Mouse (Mus musculus) heart, adult 18-20 months (tissue): ENCODE data around the gene Lrrc4c. TPM values are rescaled to one million over a fixed set of nuclear protein-coding genes. Genes with fewer than 3 reads are reported as not detected.

Source experiments
- DNase-seq, 2 experiments: peaks; one replicate each; pipeline ENCODE4 v3.0.0; 2021 to 2022; ENCODE audit warnings: mixed read lengths in 1 of 2
- long read RNA-seq, 2 experiments: library from polyadenylated mRNA; stranded (forward); transcript quantifications; one replicate each; pipeline ENCODE4 v2.0.0; 2021
- total RNA-seq, 2 experiments: library from RNA; stranded (reverse); gene quantifications; 2 replicates each; pipeline ENCODE4 v1.2.3; 2021

Lrrc4c gene
- under 1 TPM; 0.12 to 0.28 TPM for total RNA-seq
- long read RNA-seq, experiment 1, result 0 reads
- long read RNA-seq, experiment 2, result 0 reads

DNA sequence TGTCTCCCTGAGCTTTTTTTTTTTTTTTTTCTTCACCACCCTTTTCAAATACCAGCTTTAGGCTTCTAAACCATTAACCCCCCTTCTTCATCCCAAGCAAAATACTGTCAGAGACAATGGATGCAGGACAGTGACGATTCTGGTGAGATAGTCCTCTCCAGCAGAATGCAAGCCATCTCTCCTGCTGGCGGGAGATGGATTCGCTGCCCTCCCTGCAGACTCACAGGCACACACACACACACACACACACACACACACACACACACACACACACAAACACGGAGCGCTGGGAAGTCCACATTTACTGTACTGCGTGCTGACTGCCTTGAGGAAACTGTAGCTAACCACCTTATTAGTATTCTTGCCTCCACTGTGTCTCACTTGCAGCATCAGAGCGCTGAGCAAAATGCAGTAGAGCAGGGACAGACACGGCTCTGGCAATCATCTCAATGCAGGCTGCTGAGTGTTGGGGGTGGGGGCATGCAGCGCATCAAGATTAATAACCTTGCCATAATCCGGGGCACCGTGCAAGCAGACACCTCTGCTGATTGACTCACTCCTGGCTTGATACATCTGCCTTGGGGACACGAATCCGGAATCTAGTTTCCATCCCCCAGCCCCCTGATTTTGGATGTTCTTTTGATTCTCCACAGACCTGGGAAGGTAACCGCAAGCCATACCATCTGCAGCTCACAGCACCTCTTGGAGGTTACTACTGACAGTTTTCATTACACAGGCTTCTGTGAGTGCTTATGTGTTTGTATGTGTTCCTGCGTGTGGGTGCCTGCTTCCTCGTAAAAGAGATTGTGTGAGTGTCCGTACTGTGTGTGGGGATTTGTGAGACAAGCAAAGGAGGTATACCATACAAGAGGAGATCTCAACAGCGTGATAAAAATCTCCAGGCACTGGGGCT lies at the start of gene Lrrc4c:
TSS of gene Lrrc4c (plus strand) at position 783 of the 913 bp plus-strand sequence.
- DNase-seq, result no peak

DNA sequence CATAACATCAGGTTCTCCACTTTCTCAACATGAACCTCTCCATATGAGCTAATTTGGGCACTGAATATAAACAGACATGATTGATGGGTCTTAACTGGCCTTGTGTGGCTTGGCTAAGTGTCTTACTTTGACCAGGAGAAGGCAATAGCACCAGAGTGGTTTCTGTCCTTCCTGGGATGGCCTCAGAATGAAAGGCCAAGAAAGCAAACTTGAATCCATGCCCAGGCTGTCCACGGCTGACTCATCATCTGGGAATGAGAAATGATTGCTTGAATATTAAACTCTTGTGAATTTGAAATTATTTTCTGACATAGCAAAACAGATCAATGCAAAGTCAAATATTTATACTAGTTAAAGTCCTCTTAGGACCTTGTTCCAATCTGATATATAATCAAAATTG lies 42.9 kb upstream of the Lrrc4c start:
- DNase-seq, result no peak

DNA sequence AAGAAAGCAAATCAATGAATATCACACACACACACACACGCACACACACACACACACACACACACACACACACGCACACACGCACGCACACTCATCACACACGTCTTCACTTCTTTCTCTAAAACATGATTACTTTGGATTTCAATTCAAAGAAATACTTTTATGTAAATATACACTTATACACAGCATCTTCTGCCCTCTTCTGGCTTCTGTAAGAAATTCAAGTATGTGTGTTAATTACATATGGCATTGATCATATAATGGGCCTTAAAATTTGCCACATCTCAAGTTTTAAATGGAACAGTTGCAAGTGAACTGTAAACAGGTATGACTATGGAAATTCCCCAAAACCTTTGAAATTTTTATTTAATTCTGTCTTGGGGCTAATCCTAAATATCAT lies 35.0 kb upstream of the Lrrc4c start:
- no peak for DNase-seq

DNA sequence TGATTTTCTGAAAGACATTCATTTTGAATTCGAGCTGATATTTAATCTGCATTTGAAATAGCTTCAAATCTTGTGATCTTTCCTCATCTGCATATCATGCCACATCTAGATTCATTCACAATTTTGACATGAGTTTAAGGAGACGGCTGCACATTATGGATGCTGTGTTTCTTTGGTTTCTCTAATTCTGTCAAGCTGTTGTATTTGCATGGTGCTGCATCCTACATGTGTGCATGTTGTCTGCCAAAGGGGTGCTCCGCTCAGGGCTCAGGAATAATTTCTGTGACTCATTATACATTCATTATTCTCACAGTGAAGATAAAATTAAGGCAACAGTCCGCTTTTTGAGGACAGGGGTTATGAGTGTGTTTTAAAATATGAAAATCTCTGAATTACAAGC lies 30.5 kb upstream of the Lrrc4c start:
- DNase-seq, result no peak

DNA sequence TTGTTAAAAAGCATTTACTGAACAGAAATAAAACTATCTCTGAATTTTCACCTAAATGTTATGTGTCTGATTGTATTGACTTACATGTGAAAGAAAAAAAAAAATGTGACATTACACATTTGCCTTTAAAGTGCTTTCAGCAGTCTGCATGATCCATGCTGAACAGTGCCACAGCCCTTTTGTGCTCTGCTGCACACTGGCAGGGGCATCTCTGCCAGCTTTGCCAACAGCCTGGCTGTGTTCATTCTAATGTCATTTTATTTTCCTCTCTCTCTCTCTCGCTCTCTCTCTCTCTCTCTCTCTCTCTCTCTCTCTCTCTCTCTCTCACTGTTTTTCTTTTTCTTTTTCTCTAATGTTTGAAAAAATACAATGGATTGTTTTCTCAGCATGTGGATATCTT lies 27.4 kb upstream of the Lrrc4c start:
- no peak for DNase-seq

DNA sequence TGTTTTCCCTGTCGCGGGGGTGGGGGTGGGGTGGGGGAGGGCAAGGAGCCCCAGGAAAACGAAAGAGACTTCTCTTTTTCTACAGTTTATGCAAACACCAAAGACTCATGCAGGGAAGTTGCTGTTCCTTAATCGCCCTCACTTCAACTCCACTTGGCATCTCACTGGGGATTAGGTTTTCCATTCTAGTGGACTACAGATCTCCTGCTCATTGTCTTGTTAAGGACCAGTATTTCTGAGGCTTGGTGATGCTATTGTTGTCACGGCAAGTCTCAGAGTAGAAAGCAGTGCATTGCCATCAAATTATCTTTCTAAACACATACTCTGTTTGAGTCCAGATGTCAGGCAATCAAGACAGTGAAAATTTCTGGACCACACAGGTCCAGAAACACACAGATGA lies 2.9 kb upstream of the Lrrc4c start:
- no peak for DNase-seq

DNA sequence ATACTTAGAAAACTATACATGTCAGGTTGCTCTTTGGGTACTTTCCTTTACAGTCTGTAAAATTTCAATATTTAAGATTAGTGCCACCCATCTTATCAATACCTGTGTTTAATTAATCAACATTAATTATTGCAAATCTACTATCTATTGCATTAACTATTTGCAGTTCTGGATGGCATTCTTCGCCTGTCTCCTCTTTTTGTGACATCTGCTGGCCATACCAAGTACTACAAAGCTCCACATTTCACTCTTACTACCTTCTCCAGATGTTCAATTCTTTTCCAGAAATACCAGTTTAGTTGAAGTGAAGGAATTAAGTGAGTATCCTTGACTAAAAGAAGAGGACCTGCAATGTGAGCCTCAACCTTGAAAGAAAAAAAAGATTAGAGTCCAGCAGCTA lies 1.4 kb upstream of the Lrrc4c start:
- no peak for DNase-seq

DNA sequence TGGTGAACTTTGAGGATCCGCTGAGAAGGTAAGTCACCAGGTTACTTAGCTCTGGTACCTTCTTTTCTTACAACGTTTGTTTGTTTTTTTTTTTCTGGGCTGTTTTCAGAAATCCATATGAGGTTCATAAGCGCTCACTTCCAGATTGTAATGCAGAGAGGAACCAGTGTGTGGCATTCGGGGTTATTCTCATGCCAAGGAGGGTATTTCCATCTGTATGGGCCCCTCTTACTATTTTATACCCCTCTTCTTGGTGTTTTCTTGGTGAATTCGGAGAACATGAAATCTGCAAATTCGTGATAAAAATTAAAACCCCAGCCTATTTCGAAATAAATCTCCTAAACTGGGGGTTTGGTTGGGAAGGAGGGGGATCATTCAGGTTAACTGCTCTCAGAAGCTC lies 587 bp downstream of the Lrrc4c start:
- DNase-seq, result no peak

DNA sequence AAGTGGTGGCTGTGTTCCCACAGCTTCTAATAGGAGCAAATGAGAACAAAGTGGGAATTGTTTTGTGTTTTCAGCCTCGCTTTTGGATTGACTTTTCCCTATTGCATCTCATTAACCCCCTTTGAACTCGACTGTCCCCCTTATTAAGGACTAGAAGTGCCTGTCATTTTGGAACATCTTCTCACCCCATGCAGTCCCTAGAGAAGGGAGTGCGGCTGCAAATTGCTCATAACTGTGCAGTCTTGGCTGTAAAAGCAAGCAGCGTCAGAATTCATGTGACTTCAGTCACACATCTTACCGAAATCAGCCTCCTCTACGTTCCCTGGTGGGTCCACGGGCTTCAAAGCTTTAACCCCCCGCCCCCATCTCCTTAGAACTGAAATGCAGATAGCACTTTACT lies 1.2 kb downstream of the Lrrc4c start:
- no peak for DNase-seq

DNA sequence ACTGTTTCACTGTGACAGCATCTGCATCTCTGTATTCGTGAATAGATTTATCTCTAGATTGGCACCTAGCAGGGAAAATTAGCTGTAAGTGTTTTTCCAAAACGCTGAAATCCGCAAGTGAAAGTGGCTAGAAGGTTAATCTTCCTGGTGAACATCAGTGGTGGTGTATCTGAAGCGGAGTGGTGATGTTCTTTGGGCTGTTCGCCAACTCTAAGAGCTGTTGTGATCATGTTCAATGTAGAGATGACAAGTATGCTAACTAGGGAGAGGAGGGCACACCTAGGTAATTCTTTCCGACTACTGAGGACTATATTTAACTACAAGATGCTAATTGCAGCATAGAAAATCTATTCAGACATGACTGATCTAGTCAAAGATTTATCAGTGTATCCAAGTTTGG lies 1.7 kb downstream of the Lrrc4c start:
- no peak for DNase-seq

DNA sequence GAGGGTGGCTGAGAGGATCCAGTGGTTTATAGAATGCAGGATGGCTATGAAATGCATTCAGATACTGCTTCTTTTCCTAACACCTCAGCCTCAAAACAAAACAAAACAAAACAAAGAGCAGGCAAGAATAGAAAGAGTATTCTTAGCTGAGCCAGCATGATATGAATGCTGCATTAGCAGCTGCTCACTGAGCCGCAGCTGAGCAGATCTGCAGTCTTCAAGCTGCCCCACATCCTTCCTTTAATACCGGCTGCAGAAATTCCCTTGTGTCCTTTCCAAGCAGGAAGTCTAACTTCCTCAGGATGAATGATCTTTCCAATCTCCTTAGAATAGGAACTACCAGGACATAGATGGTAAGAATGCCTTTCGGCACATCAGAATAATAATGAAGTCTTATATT lies 16.7 kb downstream of the Lrrc4c start:
- no peak for DNase-seq

DNA sequence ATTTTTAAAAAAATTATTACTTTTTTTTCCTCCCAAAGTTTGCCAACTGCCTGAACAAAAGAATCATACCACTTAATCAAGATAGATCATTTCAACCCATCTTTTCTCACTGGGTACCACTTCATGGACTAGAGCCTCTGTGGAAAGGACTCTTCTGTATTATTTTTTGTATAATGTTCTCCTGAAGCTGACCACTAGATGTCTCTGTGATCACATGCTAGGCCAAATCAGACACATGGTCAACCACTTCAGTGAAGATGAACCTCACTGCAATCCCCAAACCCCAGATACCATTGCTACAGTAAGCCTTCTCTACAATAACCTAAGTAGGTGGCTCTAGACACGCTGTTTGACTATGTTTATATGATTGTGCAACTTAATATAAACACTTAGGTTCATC lies 19.4 kb downstream of the Lrrc4c start:
- no peak for DNase-seq

DNA sequence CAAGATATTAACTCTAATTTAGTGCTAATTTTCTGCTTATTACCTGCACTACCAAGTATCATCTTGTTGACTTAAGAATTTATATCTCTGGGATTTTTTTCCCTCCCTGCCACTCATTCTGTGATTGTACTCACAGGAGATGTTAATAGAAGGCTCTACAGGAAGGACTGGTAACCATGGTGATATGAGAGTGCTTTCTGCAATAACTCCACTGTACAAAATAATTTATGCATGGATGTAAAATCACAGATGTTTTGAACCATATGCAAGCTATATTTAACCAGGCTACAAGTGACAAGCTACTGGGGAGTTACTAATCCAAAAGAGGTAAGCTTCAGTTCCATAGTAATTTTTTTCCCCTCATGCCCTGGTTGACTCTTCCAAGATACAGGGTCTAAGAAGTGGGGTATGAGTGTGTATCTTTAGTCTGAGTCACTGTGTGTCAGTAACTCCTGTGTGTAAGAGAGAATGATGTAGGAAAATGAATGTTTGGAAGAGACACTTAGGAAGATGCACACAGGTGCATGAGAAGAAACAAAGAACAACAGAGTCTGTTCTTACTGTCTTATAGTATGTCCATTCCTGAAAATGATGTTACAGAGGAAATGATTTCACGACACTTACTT lies 83.3 kb downstream of the Lrrc4c start:
- DNase-seq, result no peak

DNA sequence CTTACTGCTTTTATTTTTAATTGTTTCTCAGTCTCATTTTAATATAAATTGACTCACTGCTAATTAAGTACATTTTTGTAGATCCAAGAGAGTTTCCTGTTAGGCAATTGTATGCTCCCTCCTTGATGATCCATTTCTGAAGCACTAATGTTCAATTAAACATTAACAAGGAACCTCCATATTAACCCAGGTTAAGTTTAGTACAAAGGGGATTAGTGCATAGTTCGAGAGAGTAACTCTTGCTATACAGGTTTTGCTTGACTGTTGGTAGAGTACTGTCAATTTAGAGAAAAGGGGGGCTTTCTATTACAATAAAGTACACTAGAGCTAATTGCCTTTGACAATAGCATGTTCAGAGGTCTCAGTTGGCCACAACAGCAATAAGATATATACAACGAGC lies 84.5 kb downstream of the Lrrc4c start:
- no peak for DNase-seq

DNA sequence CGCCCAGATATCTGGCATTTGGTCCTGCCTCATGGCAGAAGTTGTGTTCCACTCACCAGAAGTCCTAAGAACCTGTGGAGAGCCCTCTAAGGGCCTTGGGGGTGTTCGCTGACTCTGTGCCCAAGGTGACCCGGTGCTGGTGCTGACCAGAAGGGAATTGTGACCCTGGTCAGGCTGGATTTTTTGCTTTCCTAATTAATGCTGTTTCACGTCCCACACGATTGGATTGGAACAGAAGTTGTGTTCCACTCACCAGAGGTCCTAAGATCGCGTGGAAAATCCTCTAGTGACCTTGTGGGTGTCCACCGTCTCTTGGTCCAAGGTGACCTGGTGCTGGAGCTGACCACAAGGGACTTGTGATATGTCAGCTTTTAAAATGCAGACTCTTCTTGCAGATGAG lies 88.9 kb downstream of the Lrrc4c start:
- no peak for DNase-seq

DNA sequence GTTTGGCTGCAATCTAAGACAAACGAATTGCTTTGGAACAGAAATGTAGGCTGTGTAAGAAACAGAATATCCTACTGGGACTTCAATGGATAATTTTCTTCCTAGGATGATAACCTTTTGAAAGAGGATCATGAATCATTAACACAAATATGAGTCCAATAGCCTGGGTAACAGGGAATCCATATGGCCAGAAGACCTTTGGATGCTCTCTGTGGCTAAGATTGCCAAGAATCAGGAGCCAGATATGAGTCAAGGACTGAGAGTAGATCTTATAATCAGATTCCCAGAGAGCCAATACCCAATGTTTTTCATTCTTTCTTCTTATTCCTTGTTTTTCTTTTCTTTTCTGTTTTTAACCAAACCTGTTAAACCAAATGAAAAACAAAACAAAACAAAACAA lies 93.2 kb downstream of the Lrrc4c start:
- no peak for DNase-seq

DNA sequence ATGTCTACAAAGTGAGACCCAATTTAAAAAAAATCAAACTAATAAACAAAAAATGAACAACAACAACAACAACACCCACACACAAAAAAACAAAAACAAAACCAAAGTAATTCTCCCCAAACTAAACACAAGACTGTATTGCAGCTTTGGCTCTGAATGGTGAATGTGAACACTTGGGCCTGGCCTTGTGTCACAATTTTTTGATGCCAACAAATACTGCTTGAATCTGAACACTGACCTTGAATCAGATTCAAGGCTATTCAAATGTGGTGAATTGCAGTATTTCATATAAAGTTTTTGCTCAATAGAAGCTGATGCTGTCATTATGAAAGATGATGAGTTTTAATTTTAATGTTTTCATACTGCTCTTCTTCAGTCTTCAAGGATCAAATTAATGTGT lies 143.6 kb downstream of the Lrrc4c start:
- DNase-seq, result no peak

DNA sequence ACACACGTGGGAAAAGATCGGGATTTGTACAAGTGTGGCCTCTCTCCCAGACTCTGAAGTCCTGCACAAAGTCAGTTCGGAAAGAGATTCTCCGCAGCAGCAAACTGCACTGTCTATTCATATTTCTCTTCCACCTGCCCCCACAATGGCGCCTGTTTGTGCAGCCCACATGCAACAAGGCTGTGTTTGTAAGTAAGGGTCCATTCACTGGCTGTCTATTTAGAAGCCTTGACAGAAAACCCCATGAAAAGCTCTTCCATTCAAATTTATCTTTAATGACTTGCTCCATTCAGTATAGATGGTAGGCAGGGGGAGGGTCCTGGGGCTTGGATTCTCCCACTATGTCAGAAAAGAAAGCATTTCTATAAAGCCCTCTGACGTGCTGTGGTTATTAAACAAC lies 157.7 kb downstream of the Lrrc4c start:
- DNase-seq, result no peak

DNA sequence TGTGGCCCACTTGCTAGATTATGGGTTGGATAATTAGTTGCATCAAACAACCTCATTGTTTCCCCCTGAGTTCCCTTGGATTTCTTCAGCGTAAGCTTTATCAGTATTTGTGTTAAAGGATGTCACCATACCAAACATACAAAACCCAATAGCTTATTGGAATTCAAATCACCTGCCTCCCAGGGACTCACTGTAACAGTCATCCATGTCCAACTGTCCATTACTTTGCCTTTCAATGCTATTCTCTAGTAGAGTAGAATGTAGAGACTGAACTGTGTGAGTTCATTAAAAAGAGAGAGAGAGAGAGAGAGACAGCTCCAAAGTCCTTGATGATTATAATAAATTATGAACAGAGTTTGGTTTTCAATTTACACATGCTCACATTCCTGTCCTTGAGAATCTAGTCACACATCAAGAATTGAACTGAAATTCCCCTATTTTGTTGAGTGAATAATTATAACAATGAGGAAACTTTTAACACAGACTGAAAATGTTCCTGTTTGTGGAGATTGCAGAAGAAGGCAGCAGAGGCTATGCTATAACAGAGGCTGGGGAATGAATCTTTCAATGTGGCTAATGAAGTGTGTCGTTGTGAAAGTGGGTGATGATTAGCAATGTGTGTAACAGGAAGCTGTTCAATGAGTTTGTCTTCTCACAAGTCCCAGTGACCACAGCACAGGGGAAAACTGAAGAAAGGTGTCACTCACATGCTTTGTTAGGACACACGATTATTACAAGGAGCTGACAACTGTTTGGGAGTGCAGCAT lies 181.3 kb downstream of the Lrrc4c start:
- no peak for DNase-seq

DNA sequence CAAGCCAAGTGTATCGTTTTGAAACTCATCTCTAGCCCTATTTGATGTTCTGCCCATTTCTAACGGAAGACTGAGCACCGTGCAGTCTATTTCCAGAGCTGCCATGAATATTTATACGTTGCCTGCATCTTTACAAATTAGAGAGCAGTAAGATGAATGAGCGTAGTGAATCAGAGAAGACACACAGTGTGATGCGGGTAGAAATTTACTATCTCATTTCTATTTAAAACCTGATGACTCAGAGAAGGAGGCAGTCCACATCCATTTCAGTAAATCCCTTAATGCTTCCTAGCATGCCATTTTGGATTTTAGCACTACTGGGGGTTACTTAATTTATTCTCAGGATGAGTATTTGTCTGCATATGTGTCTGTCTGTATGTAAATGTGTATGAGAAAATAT lies 186.2 kb downstream of the Lrrc4c start:
- no peak for DNase-seq

DNA sequence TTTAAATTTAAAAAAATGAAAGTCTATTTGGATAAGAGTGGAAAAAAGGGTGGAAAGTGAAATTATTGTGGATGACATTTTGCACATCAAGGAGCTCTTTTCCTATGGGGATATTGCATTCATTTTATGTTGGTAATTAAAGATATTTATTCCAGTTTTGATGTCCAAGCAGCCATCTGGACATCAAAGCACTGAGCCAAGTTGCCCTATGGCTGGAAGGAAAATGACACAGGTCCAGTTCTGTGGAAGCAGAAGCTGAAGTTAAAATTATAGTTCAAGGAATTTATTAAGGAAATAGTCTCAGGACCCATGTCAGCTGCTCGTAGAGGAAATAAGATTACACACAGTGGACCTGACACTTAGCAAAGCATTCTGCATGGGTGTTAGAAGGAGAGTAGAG lies 187.7 kb downstream of the Lrrc4c start:
- no peak for DNase-seq

DNA sequence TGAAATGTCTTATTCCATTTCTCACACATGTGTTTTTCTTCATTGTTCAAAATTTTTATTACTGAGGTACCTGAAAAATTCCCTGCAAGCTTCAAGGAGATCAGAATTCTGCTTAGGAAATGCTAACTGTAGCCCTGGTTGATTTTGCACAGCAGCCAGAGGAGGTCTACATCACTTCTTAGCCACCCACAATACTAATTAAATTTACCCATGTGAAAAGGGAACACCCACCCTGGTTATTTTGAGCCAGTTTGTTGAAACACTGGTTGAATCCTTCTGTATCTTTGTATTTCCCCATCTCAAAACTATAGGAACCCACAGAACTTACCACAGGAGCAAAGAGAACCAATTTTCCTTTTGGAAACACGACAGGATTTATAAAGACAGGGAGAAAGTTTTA lies 191.0 kb downstream of the Lrrc4c start:
- no peak for DNase-seq

DNA sequence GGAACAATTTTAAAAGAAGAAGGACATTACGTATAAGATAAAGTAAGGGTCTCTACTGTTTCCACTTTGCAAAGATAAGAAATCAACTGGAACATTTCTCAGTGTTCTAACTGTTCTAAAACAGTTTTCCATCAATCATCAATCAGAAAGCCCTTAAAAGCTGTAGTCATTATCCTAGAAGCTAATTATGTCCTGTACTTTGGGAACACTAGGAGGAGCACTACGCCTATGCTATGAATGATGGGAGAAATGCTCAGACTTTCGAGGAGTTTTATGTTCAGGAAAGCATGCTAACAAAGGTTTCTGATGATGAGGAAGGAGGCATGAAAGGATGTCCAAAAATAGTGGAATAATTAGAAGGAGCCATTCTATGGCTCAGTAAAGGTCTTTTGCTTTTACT lies 219.5 kb downstream of the Lrrc4c start:
- no peak for DNase-seq
